Mouse (Mus musculus) R1 (cell line): ENCODE data around the gene Smco3.
A peak's percentile ranks its signal among the peaks of the same experiment; 100 is the strongest.
"Not testable (repeated sequence)": the region's sequence is repeated elsewhere in the genome, so short reads cannot be mapped to it uniquely, and the experiment has no call there.

Experiments
- DNase-seq: peaks from one replicate; pipeline ENCODE4 v3.0.0-alpha.2; 2018; ENCODE audit warnings: low read depth, low spot score

The Smco3 gene

GRCm38 (mm10) chr6:136835352-136835751 lies at the start of gene Smco3:
Gene Smco3 (minus strand): TSS chr6:136835452.
- no peak for DNase-seq

- DNase-seq = not testable (repeated sequence)
These were observed 49.5 kb upstream of the Smco3 start for GRCm38 (mm10) chr6:136884766-136885165.

- DNase-seq = no peak
These were observed 48.7 kb upstream of the Smco3 start for GRCm38 (mm10) chr6:136883961-136884360.

DNA sequence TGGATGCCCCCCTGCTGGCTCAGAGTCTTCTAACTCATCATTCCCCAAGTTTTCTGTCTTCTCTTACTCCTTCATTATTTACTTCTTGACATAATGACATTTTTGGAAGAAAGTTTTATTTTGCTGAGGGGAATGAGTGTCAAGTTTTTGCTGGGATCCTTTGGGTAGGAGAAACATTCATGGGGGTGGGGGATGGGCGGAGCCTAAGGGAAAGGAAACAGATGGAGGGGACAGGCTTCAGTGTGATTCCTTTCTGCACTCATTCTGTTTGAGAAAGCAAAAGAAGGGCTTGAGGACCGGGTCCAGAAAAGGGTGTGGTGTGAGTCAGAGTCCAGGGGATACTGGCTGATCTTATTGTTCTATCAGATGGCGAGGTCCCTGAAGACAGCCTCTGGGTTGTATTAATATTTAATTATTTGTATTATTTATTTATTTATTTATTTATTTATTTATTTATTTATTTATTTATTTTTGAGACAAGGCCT lies 48.2 kb upstream of the Smco3 start:
- no peak for DNase-seq

GRCm38 (mm10) chr6:136881678-136882077 lies 46.4 kb upstream of the Smco3 start:
- DNase-seq = no peak

GRCm38 (mm10) chr6:136875670-136876069 lies 40.4 kb upstream of the Smco3 start, which contains the start of gene Mgp:
Gene Mgp (minus strand): TSS chr6:136875823.
- DNase-seq = no peak

- DNase-seq = no peak
These were observed 39.3 kb upstream of the Smco3 start for GRCm38 (mm10) chr6:136874599-136874998.

- DNase-seq = no peak
These were observed 33.7 kb upstream of the Smco3 start for GRCm38 (mm10) chr6:136868921-136869320.

GRCm38 (mm10) chr6:136866150-136866549 lies 30.9 kb upstream of the Smco3 start:
- no peak for DNase-seq

- no peak for DNase-seq
These were observed 30.1 kb upstream of the Smco3 start for GRCm38 (mm10) chr6:136865360-136865759.

DNA sequence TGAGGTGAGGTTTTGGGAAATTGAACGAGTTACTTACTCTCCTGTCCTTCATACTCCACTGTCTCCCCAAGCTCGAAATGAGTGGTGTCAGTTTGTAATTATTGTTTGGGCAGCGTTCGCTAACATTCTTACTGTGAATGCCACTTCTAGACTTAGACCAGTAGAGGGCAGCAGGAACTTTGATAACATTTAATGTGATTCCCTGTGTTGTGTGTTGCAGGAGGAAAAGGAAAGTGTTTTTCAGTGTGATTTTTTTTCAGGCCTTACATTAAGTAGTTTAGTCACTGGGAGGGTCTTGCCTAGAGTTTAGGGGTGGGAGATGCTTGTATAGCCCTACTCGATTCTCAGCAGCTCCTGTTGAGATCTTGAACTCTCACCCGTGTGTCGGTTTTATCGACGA lies 25.8 kb upstream of the Smco3 start:
- DNase-seq = peak; percentile 72

GRCm38 (mm10) chr6:136858420-136858819 lies 23.2 kb upstream of the Smco3 start:
- DNase-seq = no peak

DNA sequence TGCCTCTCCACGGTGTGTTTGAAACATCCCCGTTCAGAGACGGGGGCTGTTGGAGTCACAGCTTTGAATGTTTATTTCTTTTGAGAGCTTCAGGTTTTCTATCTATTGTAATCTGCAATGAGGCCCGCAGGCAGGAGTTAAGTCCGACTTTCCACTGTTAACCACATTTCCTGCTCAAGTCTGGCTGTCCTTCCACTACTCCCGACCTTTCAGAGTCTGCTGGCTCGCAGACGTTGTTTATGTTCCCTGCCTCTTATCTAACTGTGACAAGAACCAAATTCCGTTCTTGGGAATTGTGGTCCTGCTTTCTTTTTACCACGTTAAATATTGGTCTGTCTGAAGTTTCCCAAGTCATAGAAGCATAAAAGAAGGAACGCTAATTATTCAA lies 22.6 kb upstream of the Smco3 start:
- no peak for DNase-seq

DNA sequence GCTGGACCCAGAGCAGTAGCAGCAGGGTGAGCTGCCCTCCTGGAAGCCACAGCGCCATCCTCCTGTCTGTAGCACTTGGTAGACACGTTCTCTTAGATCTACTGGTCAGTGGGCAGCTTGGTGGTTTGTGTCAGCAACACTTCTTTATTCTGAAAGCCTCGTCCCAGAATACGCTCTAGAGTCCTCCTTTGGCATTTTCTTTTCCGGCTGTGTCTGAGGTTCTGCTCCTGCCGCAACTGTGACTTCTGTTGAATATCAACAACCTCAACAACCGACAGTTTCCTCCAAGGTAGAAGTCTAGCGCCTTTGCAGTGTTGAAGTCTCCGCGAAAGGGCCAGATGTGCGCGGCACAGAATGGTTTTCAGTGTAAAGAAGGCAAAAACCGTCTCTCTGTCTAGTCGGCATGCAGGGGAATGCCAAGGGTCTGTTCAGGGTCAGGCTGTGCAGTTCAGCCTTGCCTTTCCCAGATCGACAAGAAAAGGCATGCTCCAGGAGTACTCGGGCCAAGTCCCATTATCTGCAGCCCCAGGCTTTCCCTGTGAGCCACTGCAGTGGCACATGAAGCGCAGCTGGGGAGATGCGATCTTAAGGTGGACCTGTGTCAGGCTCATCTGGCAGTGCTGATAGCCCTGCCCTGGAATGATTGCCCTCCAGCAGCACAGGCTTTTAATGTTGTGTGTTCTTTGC lies 22.1 kb upstream of the Smco3 start, which contains the start of gene Art4:
Art4 (minus strand) TSS at position 548 of the 687 bp plus-strand sequence.
- peak; percentile 37 for DNase-seq

- no peak for DNase-seq
These were observed 20.9 kb upstream of the Smco3 start for GRCm38 (mm10) chr6:136856071-136856636.

- no peak for DNase-seq
These were observed 19.9 kb upstream of the Smco3 start for GRCm38 (mm10) chr6:136855183-136855582.

DNA sequence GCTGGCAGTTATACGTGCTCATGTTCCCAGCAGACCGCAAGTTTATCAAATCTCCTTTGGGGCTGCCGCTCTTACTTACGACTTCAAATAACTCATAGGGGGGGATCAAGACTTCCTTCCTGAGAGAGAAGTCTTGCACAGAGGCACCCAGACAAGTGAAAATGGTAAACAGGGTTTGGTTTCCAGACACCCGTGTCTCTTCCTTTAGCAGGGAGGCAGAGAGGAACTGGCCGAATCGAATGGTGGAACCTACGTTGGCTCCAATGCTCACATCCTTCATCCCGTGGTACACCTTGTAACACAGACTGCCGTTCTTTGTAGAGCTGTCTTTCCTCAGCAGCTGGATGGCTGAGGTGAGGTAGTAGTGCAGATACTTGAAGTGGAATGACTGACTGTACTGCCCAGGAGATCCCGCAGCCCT lies 19.1 kb upstream of the Smco3 start:
- no peak for DNase-seq

DNA sequence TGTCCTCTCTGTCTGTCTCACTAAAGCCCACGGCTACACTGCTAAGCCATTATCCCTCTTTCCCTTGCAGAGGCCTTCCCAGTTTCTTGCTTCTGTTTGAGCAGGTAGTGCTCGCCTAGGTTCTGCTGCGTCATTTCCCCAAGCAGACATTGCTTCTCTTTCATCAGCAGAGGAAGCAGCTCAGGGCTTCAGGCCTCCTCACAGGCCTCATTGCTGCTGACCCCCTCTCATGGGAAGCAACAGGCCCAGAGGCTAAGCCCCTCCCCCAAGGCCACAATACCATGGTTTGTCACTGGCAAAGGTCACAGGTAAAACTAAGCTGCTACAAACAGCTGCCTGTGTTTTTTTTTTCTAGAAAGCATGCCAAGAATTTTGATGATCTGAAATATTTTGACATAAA lies 17.5 kb upstream of the Smco3 start:
- peak; percentile 38 for DNase-seq

DNA sequence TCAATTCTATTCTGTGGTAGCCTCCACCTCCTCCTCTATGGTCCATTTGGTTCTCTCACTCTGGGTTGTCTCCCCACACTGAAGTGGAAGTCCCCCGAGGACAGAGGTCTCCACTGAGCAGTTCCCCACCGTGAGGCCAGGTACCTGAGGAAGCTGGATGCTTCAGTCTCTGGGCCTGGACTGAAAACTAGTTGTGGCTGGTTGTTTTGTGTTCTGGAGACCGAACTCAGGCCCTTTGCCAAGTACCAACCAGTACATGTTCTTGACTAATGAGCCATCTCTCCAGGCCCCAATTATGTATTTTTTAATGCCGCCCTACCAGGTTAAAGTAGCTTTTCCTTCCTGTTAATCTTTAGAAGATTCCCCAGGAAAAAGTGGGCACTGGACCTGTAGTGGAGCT lies 17.1 kb upstream of the Smco3 start:
- no peak for DNase-seq

DNA sequence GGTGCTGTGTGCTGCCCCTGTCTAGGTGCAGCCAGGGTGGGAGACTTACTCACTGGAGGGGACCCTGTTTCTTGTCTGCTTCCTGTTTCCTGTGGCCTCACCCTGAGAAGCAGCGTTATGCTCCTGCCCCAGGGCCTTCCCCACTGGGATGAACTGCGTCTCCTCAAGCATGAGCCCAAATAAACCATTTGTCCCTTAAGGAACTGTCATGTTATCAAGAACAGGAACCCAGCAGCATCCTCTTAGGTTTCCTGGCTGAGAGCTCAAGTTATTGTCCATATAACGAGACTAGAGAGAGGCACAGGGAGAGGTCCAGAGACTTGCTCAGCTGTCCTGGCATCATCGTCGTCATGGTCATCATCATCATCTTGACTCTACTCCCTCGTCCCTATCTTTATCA lies 15.0 kb upstream of the Smco3 start:
- DNase-seq = no peak

DNA sequence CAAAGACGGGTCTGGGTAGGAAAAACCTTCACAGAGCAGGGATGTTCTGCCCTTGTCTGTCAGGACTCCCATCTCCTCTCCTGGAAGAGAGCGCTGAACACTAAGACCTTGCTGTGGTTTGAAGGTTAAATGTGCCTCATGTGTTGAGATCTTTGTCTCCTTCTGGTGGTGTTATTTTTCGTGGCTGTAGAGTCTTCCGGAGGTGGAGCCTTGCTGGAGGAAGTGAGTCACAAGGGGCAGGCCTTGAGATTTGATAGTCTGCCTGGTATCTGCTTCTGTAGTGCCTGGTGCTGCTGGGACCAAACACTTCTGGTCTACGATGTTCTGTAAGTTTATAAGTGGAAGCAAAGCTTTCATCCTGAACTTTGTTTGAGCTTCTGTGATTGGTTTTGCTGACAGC lies 13.7 kb upstream of the Smco3 start:
- DNase-seq = peak; percentile 58

GRCm38 (mm10) chr6:136848399-136848798 lies 13.1 kb upstream of the Smco3 start:
- no peak for DNase-seq

GRCm38 (mm10) chr6:136847790-136848189 lies 12.5 kb upstream of the Smco3 start:
- DNase-seq = peak; percentile 79
